Mouse (Mus musculus) T-cell, adult 2 months (primary cell): ENCODE results near the gene Dhx16.

Source experiments
- DNase-seq: peaks from one replicate; pipeline ENCODE4 v3.0.0; 2022; ENCODE audit warnings: low spot score

Gene Dhx16

GRCm38 (mm10) chr17:35859835-35860234 is 19.8 kb upstream of the Dhx16 start:
- no peak for DNase-seq

- no peak for DNase-seq
Measured at GRCm38 (mm10) chr17:35860831-35861197, 18.8 kb upstream of the Dhx16 start.

- DNase-seq = peak; percentile 88
Measured at GRCm38 (mm10) chr17:35861198-35861857, 18.3 kb upstream of the Dhx16 start, which contains the start of gene Nrm. TSS of gene Nrm (plus strand) at chr17:35861318.

- no peak for DNase-seq
Measured at GRCm38 (mm10) chr17:35864832-35865353, 14.7 kb upstream of the Dhx16 start.

- no peak for DNase-seq
Measured at GRCm38 (mm10) chr17:35865481-35866280, 13.9 kb upstream of the Dhx16 start, which contains the start of gene Ppp1r18. TSS of gene Ppp1r18 (plus strand) at chr17:35865593.

GRCm38 (mm10) chr17:35866281-35866831 is 13.3 kb upstream of the Dhx16 start:
- no peak for DNase-seq

GRCm38 (mm10) chr17:35866911-35867890 is 12.4 kb upstream of the Dhx16 start:
- peak; percentile 31 for DNase-seq

- peak; percentile 54 for DNase-seq
Measured at GRCm38 (mm10) chr17:35868165-35868820, 11.3 kb upstream of the Dhx16 start.

- DNase-seq = no peak
Measured at GRCm38 (mm10) chr17:35868961-35869345, 10.7 kb upstream of the Dhx16 start.

GRCm38 (mm10) chr17:35869346-35870067 is 10.1 kb upstream of the Dhx16 start:
- no peak for DNase-seq

GRCm38 (mm10) chr17:35870151-35870883 is 9.3 kb upstream of the Dhx16 start:
- DNase-seq = peak; percentile 87

- DNase-seq = peak; percentile 67
Measured at GRCm38 (mm10) chr17:35870884-35871696, 8.5 kb upstream of the Dhx16 start.

GRCm38 (mm10) chr17:35873774-35874519 is 5.7 kb upstream of the Dhx16 start:
- DNase-seq = peak; percentile 80

- DNase-seq = no peak
Measured at GRCm38 (mm10) chr17:35874721-35875120, 4.9 kb upstream of the Dhx16 start.

- no peak for DNase-seq
Measured at GRCm38 (mm10) chr17:35882924-35883323, 3.3 kb downstream of the Dhx16 start.

GRCm38 (mm10) chr17:35883777-35884176 is 4.2 kb downstream of the Dhx16 start:
- no peak for DNase-seq

GRCm38 (mm10) chr17:35887725-35888124 is 8.1 kb downstream of the Dhx16 start:
- DNase-seq = no peak
